Mouse (Mus musculus) layer of hippocampus, adult 9-11 months (tissue): Measurements from ENCODE around the gene Baiap2.

Experiments used
- DNase-seq: peaks from one replicate; pipeline ENCODE4 v3.0.0; 2022

The Baiap2 gene

DNA sequence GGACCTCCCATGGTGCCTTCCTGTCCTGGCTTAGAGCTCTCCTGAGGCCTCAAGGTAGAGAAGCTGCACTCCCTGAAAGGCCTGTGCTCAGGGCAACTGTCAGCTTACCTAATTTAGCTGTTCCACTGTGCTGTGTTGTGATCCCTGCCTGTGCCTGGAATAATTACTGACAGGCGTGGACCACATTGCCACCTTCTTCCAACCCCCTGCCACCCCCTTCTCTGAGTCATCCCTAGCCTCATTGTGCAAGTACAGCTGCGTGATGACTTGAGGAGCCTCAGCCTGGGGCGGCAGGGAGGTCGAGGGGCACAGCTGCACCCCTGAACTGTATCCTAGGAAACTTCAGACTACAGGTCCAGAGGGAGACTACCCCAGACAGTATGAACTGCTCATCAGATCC lies 5.7 kb downstream of the Baiap2 start:
- no peak for DNase-seq

DNA sequence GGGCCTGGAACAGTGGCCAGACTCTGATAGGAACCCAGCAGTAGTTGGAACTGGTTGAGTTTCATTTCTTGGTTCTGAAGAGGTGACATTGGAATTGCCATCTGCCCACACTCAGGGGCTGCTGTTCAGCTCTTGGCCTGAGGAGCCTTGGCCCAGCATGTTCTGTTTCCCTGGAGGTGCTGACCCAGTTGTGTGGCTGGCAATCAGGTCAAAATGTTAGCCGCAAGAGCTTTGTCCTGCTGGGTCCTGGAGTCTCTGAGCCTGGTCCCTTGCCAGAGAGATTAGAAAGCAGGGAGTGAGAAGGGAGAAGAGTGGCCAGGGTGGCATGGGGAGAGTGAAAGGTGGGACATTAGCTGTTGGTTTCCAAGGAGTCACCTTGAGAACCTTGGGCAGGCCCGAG lies 6.2 kb downstream of the Baiap2 start:
- DNase-seq, result no peak

DNA sequence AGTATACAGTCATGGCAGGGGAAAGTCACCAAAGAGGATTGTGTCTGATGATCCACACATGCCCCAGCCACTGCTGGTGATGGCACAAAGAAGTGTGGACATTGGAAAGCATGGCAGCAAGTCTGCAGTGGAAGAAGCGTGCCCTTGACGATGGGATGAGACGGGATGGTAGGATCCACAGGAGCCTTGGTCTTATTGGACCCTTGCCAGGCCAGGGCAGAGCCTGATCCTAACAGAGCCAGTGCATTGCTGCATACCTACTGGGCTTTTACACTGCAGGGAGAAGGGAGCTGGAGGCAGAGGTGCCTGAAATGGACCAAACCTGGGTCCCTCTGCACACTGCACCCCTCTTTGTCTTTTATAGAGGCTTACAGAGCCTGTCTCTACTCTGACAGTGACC lies 8.0 kb downstream of the Baiap2 start:
- no peak for DNase-seq

DNA sequence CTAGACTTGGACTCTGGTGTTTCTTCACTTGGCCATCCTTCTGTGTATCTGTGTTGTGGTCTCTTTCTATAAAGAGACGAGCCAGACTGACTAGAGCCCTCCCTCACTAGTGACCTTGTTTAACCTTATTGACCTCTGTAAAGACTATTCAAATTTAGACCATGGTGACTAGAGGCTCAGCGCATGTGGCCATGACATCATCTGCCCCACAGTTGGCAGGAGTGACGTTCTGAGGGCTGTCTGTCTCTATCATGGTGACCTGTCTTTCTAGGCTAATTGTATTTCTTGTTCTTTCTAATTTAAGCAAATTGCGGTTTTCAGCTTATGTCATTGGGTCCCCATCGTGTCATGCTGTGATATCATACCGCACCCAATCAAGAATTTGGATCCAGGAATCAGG lies 8.8 kb downstream of the Baiap2 start:
- no peak for DNase-seq

DNA sequence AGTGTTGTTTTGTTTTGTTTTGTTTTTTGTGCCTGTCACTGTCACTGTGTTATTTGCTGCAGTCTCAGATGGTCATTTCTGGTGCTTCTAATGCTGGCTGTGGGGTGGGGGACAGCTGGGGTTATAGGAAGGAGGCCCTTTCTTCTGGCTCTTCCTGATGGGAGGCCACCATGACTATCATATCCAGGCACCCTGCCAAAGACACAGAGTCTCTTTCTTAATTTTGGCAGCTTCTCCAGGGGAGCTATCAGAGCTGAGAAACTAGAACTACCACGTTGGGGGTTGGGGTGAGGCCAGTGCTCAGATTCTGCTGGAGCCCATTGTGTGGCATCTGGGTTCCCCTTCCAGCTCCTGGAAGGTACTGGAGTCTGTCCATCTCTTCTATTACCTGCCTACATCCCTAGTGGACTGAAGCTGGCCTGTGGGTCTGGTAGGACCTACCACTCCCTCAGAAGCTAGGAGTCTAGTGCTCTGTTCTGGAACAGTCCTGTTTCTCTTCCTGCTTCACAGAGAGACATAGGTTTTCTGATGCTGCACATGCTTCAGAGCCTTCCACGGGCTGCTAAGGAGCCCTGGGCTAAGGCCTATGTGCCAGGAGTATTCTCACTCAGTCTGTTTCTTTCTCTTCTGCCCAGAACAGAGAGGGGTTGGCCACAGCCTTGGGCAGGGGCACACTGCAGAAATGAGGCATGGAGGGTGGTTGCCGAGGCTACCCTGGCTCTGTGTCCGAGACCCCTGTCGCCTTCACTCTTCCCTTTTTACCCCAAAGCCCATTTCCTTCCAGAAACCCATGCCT lies 10.1 kb downstream of the Baiap2 start:
- DNase-seq, result no peak

DNA sequence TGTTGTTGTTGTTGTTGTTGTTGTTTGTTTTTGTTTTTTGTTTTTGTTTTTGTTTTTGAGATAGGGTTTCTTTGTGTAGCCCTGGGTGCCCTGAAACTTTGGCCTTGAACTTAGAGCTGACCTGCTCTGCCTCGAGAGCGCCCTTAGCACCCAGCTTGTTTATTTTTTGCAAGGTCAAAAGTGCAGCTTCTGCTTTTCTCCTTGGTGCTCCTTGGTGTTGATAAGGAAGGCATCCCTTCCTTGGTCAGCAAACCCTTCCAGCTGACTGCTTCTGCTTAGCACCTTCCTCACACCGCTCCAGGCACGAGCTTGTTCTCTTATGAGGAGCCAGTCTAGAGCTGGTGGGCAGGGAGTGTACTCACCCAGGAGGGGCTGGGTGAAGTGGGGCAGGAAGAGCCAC lies 11.7 kb downstream of the Baiap2 start:
- no peak for DNase-seq

DNA sequence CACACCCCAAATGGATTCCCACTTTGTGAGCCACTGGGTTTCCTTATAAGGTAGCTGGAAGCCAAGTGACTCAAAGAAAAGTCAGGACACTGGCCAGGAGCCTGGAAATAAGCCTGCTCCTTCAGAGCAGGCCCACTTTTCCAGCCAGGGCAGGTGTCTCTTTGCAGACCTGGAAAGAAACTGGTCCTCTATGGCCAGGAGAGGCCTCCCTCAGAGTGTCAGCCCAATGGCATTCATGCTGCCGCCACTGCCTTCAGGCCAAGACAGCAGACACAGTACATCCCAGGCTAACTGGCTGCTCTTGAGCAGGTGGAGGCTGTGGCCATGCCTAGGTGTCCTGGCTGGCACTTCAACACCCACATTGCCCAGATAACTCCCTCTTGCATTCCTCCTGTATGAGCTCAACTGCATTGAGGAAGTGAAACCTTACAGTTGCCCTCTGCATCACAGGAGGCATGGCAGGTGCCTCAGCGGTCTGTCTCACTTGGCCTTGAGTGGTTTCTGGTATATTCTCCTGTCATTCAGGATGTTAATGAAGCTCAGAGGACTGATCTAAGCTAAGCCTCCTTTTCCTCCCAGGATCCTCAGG lies 12.3 kb downstream of the Baiap2 start:
- DNase-seq, result no peak

DNA sequence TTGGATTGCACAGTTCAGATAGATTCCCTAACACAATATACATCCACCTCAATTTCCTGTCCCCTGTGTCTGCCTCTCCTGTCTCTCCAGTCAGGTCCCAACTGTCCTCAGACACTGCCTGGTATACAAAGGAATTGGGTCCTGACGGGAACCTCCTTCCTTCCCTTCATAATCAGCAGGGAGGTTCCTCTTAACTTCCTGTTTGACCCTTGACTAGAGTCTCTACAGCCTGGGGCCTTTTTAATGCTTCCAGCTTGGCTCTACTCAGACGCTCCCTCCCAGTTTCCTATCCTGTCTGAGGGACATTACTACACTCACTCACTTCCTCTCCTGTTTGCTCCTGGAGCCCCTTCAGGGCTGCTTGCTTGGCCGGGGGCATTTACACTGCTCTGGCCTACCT lies 12.9 kb downstream of the Baiap2 start:
- DNase-seq, result no peak

DNA sequence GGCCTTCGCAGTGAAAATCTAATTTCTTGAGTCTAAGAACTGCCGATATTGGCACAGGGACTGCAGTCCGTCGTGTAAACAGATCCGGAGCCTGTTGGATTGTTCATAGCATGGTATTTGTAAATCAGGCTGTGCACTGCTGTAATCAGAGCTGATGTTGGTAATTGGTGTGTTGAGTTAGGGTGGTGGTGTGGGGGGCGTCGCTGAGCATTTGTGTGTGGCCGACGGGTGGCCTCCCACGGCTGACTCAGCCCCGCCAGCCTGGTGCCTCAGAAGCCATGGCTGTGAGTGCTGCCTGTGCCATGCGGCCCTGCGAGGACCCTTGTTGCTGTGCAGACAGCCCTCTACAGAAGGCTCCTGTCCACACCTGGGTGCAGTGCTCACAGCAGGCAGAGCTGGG lies 14.0 kb downstream of the Baiap2 start:
- DNase-seq, result no peak

DNA sequence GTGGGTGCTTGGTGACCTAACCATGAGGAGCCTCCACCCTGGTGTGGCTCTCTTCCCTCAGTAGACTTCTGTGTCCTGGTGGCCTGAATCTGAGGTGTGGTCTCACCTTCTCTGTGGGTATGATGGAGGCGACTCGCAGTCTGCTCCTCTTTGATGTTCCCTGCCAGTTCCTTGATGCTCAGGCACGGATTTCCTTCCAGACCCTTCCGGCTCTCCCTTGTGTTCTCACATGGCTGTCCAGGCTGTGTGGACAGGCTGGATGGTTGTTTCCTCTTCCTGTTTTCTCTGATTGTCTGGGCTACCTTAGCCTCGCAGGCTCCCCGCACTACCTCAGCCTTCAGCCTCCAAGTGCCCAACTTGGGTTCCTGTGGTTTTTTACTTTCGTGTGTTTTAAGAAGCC lies 16.3 kb downstream of the Baiap2 start:
- DNase-seq, result no peak

DNA sequence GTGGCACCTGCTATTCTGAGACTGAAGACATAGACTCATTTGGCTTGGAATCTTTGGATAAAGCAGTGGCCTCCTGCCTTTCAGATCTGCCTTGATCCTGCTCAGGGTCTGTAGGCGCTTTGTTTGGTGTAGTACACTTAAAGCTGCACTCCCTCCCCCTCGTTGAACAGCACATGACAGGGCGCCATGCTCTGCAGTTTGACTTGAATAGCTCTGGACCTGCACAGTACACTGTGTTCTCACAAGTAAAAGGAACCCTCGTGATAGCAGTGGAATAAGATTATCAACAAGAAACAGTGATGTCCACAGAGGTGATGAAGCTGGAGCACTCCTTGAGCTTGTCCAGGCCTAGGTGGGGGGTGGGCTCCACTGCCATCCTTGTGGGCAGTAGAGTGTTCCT lies 17.2 kb downstream of the Baiap2 start:
- DNase-seq, result no peak

DNA sequence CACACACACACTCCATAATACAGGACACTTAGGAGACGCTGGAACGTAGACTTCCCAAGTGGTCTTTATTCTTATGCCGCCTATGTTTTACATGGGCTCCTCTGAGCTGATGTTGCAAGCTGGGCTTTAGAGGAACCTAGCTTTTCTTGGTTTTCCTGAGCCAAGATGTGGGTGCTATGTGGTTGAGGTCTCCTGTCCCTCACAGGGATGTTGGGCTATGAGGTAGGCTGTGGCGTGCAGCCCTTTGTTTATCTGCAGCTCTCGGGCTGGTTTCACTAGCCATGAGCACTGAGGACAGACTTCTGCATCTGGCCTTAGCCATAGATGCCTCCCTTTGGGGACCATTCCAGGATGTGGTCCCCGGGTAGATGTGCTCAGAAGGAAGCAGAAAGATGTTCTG lies 18.1 kb downstream of the Baiap2 start:
- no peak for DNase-seq

DNA sequence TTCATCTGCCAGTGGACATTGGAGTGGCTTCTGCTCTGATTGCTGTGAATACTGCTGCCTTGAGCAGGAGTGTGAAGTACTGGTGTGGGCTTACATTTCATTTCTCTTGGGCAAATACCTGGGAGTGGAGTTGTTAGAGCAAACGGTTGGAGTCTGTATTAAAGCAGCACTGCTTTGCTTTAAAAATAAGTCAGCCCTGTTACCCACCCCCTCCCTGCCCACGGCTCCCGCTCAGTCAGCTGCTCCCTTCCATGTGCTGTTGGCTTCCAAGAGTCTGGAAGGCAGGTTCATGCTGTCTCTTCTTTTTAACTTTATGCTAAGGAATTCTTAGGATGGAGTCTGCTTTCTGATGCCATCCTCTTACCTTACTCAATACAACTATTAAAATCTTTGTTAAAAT lies 18.9 kb downstream of the Baiap2 start:
- DNase-seq, result no peak

DNA sequence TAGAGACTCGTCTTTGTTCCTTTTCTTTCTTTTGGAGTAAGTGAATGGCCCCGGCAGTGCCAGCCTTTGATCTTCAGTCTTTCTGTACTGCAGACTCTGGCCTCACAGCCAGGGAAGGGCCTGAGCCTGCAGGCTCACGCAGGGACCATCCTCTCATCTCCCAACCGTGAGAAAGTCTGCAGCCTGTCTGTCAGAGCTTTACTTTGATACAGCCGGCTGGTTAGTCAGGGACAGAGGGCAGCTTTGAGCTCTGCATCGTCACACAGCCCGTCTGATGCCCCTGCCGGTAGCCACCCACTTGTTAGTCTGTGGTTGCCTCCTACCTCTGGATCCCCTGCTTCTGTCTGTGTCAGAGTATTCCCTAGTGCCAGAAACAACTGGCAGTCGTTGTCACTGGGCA lies 22.5 kb downstream of the Baiap2 start:
- DNase-seq, result no peak

DNA sequence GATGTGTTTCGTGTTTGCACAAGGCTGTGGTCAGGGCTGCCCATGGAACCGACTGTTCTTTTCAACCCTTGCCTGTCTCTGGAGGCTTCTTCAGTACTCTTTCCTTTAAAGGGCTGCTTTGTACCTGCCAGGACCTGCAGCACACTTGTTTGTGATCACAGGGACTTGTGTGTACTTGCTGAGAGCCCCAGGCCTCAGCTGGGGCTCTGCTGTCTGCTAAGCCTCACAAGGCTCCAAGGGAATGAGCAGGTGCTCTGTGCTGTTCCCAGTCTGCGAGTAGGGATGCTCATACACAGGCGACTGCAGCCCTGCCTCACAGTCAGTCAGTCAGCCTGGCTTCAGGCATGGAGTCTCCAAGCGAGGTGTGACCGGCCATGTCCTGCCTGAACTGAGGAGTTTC lies 23.7 kb downstream of the Baiap2 start:
- DNase-seq, result no peak

DNA sequence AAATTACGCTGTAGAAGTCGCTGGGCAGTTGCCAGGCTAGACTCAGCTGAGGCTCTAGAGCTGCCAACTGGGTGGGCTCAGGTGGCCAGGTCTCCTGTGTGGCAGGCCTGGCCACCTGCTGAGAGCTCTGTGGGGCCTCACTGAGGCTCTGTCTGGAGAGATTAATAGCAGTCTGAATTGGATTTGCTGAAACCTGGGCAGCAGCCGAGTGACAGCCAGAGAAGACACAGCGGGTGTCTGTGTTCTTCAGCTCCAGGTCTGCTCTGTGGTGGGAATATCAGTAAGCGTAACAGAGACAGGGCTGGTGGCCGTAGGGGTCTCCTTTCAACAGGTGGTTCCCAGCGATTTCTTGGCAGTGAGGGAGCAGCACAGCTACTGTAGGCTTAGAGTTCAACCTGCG lies 24.8 kb downstream of the Baiap2 start:
- DNase-seq, result no peak

DNA sequence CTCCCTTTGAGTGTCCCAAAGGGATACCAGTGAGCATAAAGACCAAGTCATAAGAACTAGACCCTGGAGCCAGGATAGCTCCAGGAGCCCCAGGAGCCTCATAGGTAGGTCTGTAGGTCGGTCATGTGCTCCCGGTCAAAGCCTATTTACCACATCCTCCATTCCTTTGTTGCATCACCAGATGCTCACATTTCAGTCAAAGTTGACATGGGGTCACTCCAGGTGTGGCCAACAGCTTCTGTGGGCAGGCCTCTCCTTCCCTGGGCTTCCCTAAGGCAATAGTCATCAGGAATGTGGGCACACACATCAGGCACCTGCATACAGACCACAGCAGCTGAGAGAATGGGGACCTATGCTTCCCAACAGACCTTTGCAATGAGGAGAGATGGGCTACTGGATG lies 25.3 kb downstream of the Baiap2 start:
- no peak for DNase-seq

DNA sequence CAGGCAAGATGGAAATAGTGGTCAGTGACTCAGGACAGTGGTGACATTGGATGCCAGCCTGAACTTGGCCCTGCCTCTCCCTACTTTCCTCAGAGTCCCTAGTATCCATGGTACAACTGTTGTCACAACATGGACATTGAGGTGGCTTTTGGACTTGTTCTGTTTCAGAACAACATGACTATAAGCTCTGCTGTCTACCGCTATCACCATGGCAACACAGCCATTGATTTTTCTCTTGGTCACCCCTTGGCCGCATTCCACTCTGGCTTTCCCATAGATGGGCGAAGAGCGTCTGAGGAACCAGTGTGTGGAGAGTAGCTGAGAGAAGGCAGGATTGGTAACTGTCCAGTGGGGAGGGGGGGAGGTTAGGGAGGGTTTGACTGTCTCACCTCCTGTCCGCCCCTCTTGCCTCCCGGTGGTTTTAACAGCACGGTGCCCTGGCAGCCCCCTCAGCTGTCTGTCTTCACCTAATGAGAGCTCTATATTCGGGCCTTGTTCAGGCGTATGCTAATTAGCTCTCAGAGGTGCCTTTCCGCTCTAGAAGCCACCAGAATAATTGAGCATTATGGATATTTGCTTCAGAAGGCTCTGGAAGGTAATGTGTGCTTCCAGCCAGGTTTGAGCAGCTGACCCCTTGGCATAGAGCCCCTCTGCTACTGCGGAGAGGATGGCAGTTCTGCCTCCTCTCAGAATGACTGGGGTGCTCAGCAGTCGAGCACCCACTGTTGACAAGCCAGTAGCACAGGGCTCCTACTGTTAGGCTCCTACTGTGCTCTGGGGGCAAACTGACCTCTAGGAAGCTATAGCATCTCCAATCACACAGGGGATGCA lies 27.7 kb downstream of the Baiap2 start:
- DNase-seq, result no peak

DNA sequence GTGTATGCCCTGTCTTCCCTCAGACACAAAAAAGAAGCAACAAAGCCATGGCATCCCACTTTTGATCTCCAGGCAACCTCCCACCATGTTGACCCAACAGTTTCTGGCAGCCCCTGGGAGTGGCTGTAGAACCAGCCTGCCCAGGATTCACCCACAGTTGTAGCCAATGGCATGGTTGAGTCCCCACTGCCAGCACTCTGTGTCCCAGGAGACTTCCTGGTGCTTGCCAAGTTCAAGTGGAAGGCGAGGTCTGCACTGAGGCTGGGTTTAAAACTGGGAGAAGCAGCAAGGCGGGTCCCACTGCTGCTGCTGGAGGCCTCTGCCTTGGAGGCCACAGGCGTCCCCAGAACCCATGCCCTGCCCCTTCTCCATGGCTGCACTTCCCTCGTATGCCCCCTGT lies 31.2 kb downstream of the Baiap2 start:
- no peak for DNase-seq

DNA sequence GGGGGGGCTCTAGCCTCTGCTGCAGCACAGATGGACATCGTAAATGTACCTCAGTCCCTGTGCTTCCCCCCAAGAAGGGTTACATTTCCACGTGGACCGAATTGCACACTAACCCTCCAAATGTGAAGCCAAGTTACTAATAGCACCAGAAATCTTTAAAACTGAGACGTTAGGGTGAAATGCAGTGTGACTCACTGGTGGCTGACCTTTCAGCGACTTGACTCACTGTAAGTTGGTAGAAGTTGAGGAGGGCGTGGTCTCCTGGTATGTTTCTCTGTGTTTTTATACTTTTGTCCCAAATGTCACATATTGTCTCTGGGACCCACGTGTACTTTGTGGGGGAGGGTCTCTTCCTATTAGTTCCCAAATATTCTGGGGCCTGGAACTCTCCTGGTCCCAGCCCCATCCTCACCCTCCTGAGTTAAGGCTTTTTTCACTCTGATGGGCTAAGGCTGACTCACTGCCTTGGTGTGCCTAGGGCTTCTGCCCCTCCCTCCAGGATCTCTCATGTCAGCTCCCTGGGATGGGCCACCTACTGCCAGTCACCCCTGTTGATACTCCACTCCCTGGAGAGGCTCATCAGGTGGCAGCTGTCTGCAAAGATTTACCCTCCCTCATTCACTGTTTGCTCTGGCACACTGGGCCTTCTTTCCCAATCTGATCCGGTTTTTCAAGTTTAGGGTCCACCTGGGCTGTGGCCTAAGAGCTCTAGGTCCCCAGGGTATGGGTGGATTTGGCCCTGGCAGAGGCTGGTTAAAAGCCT lies 33.4 kb downstream of the Baiap2 start:
- DNase-seq, result no peak

DNA sequence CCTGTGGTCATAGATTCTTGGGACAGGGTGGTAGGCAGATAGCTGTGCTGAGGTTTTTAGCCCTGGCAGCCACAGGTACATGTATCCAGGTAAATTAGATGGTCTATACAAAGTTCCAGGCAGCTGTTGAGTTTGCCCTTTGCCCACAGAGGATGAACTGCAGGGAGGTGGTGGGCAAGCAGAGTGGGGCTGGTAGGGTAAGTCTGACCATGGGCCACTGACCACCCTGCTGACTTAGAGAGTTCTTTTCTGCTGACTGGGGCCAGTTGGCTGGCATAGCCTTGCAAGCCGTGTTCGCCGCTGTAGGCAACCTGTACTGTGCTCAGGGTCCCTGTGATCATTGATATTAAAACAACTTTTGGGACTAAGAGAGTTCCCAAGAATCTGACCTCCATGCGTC lies 36.1 kb downstream of the Baiap2 start:
- DNase-seq, result no peak

DNA sequence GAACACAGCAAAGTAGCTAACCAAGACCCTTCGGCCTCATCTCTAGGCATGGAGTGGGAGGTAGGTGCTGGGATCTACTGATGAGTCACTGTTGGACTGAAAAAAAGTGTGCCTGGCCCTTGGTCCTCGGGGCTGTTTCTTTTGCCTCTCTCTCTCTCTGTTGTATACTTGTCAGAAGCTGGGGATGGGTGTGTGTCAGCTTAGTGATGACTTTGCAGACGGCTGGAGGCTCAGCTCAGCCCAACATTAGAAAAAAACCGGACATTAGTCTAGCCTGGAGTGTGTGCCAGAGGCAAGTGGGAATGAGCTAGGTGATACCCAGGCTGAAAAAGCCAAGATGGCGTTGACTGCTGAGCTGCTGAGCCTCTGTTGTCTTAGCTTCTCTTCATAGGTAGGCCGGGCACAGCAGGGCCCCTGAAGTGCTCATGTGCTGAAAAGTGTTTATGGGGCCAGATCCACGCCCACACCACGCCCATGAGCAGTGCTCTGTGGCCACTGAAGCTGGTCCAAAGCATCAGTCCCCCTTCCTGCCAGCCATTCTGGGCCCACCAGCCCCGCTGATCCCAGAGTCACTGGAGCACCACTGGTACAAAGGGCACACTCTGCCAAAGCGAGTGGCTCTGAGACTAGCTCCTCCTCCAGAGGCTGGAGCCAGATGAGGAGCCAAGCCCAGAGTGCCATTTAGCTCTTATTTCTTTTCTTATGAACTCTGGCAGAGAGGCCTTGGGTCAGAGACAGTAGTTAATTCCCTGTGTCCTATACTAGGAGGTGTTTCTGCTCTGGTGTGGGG lies 37.2 kb downstream of the Baiap2 start:
- DNase-seq, result no peak

DNA sequence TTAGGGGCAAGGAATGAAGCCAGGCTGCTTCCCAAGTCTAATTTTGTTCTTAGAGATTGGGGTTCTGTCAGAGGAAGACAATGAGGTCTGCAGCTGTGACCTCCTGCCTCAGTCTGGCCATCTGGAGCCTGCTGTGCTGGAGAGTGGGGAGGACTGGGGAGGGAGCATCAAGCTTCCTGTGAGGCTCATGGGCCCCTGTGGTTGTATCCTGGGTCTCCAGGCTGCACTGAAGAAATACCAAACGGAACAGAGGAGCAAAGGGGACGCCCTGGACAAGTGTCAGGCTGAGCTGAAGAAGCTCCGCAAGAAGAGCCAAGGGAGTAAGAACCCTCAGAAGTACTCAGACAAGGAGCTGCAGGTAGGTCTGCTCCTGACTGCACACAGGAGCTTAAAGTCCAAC lies 39.2 kb downstream of the Baiap2 start:
- DNase-seq, result no peak
